Mouse (Mus musculus) 416B (cell line): ENCODE measurements around the gene Syde2.

Experiments
- DNase-seq: peaks from one replicate; pipeline ENCODE4 v3.0.0; 2011; ENCODE audit warnings: low read depth

The Syde2 gene

DNA sequence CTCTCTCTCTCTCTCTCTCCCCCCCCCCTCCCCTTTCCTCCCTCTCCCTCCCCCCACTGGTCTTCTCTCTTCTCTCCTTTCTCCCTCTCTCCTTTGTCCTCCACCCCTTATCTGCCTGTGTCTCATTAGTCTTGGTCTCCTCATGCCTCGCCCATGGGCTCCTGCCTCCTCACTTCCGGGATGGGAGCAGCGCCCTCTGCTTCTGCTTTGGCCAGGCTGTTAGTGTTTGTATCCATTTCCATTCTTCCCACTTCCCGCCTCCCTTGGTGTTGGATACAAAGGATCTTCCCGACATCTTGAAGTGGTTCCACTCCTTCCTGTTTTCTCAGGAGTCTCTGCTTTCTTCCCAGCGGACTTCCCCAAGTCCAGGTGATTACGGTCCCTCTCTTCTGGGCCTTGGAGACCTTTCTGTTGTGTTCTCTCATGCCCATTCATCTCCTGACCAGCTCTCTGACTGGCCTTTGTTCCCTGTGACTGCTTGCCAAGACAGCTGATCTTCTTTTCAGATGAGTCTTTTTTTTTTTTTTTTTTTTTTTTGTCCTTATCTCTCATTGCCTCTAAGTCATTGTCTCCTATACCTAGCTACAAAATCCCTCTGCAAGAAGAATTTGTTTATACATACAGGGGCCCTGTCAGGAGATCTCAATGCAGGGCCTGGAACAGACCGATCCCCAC lies 24.0 kb downstream of the Syde2 start:
- DNase-seq = no peak

DNA sequence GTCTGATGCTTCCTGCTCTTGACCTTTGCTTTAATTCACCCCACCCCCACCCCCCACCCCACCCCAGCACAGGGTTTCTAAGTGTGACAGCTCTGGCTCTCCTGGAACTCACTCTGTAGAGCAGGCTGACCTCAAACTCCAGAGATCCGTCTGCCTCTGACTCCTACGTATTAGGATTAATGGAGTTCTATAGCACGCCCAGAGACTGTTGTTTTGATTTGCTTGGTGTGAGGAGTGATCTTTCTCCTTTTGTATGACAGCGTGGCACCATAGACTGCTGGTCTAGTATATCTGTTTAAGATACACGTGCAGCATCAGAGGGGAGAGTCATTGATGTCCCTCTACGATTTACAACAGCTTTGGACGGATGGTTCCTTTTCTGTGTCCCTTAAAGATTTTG lies 25.8 kb downstream of the Syde2 start:
- DNase-seq = no peak

DNA sequence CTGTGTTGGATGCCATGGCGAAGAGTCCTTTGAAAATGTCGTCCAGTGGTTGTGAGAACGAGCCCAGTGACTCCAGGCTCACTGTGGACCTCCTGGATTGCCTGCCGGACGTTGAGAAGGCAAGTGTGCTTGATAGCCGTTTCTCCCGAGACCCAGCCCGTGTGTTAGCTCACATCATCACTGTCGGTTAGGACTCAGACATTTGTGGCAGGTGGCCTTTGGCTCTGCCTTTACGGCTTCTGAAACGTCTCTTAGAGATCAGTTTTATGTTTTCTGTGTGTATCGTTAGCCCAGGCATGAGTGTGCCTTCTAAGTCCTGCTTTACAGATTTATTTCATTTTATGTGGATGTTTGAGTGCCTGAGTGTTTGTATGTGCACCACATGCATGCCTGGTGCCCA lies 26.7 kb downstream of the Syde2 start:
- DNase-seq = no peak

DNA sequence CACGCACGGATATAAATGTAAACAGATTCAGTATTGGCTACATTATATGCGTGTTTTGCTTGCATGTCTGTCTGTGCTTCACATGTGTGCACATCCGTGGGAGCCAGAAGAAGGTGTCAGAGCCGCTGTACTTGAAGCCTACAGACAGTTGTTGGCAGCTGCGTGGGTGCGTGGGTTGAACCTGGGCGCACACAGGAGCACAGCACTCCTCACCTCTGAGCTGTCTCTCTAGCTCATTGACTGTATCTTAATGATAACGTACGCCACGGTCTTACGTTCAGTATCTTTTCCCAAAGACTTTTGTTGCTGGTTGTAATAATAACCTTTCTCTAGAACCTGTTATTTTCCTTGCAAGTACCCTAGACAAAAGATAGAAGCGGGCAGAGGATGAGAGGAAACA lies 29.3 kb downstream of the Syde2 start:
- no peak for DNase-seq

DNA sequence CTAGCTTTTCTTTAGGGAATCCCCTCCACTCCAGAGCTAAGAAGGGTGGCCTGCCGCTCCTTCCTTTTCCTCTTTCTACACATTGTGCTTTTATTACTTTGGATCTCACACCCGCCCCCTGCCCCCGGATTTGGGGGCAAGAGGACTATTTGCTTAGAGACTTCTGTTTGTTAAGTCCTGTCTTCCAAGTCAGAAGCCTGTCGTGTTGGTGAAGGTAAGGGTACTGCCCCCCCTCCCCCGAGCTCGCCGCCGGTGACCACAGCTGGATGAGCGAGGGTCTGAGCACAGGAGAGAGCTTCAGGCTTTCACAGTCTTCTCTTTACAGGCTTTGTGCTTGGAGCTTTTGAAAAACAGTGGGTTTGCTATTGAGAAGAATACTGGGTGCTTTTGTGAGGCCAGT lies 29.9 kb downstream of the Syde2 start:
- no peak for DNase-seq

DNA sequence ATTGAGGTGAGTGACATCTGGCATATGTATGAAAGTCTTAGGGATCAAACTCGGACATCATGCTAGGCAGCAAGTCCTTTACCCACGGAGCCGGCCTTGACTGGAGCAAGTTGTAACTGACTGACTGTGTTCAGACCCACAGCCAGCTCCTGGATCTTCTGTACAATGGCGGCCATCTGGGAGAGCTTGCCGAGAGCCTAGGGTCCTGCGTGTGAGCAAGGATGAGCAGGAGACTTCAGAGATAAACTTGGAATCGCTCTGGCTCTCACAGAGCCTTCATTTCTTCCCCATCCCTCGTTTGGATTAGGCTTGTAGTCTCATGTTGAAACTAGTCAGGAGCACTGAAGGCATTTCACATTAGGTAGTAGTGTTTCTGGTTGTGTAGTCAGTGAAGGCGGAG lies 34.6 kb downstream of the Syde2 start:
- DNase-seq = no peak

DNA sequence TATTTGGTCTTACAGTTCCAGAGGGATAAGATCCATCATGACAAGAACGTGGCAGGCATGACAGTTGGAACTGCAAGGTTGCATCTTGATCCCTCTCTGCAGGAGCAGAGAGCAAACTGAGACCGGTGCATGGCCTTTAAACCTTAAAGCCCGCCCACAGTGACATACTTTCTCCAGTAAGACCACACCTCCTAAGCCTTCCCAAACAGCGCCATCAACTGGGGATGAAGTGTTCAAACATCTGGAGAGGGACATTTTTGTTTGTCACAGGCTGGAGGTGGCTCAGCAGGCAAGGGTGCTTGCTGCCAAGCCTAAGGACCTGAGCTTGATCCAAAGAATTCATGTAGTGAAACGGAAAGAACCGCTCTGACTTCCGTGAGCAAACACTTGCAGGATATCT lies 37.1 kb downstream of the Syde2 start:
- peak; percentile 8 for DNase-seq

DNA sequence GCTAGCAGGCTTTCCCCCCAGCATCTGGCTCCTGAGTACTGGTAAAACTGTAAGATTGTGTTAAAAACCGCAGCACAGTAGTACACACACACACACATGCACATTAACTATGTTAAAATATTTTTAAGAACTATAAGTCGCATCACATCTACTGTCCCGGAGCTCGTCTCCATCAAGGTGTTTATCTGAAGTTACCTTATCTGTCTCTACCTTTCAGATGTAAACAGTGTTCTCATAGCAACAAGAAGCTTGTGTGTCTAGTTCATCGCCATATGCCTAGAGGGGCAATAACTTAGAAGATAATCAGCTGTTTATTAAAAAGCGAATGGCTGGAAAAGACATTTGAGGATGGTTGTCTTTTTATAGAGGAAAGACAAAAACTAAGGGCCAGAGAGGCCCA lies 37.8 kb downstream of the Syde2 start:
- DNase-seq = no peak

DNA sequence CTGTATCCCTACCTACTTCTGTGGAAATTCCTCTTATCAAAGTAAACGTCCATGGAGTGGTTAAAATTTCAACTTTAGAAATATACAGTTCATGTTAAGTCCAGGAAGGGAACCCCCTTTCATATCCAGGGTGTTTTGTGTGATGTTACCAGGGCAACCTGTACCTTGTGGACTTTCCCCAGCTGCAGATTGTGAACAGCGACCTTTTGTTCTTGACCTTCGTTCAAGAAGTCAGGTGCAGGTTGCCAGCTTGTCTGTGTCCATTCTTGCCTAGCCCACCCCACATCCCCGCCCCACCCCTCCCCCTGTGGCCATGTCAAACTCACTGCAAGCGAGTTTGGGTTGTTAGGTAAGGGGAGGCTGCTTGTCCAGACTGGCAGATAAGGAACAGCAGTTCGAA lies 39.4 kb downstream of the Syde2 start:
- DNase-seq = no peak

DNA sequence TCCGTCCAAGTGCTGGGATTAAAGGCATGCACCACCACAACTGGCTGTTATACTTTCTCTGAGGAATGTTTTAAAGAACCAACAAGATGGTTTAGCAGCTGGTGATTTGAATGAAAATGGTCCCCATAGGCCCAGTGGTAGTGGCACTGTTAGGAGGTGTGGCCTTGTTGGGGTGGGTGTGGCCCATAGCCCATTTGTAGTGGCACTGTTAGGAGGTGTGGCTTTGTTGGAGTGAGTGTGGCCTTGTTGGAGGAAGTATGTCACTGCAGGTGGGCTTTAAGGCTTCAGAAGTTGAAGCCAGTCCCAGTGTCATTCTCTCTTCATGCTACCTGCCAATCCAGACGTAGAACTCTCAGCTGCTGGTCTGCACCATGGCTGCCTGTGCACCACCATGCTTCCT lies 40.7 kb downstream of the Syde2 start:
- DNase-seq = no peak

DNA sequence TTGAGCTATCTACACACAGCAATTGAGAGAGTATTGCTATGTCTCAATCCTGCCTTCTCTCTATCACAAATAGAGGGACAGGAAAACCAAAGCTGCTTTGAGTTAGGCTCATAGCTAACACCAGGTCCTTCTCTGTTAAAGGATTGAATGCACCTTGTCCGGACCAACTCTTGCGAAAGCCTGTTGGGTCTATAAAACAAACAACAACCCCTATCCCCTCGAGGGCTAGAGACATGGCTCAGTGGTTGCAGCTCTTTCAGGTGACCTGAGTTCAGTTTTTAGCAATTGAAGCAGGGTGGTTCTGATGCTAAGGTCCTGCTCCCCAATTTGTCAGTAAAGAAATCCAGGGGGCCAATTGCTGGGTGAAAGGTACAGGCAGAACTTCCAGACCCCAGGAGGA lies 41.6 kb downstream of the Syde2 start:
- no peak for DNase-seq

DNA sequence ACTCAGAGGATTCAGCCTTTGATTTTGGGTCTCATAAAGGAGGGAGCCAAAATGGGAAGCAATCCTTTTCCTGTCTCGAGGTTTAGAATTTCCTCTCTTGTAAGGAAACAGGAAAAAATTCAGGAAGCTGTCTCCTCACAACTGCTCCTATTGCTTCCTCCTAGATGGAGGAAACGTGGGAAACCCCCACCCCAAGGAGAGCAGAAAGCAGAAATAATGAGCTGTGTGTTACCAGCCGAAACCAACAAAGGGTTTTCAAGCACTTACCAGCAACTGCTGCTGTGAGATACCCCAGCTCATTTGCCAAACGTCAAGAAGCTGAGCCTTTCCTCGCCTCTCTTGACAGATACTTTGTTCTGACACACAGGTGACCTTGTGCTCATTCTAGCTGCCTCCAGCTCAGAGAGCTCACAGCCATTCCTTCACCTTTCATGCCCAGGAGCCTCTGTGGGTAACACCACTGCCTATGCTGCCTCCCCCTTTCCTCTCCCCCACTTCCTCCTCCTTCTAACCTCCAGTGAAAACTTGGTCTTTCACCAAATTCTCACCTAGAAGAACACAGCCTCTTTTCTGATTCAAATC lies 42.7 kb downstream of the Syde2 start:
- no peak for DNase-seq

DNA sequence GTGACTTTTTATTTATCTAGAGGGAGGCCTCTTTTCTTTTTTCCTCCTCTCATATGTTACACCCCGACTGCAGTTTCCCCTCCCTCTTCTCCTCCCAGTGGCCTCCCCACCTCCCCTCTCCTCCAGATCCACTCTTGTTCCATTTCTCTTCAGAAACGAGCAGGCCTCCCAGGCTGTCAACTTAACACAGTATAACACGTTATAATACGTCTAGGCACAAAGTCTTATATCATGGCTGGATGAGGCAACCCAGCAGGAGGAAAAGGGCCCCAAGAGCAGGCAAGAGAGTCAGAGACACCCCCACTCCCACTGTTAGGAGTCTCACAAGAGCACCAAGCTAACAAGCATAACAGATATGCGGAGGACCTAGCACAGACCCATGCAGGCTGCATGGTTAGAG lies 45.3 kb downstream of the Syde2 start:
- DNase-seq = no peak

DNA sequence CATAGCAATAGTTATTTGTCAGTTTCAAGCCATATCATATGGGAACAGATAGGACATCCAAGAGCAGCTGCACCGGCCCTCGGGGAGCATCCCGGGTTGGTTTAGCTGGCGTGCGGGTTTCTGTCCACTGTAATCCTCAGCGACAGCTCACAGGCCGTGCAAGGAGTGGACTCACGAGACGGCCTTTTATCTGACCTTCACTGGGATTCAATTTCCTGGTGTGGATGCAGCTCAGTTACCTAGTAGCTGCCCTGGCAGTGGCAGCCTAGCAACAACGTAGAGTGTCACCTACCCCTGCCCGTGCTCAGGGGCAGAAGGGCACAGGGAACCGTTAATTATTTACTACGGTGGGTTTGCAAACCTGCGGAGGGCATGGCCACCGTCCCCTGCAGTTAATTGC lies 50.2 kb downstream of the Syde2 start:
- DNase-seq = no peak

DNA sequence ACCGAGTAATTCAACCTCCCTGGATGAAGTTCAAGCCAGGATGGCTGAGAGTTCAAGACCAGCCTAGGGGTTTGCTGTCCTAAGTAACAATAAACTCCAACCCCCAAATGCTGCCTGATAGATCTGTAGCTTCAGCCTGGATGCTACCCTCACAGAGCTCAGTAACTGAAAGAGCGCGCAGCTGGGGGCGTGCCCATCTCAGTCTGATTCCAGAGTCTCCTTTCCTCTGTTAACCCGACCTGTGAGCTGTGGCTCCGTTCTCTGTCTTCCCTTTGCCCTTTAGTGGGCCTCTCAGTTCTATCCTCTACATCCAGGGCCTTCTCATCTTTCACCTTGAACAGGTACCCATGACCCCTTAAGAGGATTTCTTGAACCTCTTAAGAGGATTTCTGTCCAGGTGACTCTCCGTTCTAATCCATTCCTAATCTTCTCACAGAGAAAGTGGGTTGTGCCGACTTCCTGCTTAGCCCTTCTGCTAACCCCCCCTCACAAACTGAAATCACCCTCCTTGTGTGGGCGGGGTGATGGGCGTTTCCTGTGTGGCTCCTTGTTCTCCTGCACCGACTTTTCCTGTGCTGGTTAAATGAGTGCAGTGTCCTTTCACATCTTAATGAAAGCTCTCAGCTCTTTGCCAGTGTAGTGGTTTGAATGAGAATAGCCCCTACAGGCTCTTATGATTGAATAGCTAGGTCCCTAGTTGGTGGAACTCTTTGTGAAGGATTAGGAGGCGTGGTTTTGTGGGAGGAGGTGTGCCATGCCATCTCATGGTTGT lies 51.6 kb downstream of the Syde2 start:
- no peak for DNase-seq

DNA sequence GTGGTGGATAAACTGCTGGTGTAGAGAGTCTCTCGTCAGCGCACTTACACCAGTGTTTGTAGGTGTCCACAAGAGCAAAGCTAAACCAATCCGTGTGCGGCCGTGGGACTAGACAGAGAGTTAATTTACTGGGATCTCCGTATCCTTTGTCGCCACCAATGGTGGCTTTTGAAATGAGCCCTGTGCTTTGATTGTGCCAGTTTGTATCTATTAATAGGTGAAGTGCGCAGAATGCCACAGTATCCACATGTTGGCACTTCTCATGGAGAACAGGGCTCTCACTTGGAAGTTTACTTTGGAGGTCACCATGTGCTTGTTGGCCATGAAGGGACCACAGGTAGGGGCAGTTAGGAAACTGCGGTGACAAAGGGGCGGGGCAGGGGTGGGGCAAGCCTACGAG lies 53.7 kb downstream of the Syde2 start:
- DNase-seq = no peak

DNA sequence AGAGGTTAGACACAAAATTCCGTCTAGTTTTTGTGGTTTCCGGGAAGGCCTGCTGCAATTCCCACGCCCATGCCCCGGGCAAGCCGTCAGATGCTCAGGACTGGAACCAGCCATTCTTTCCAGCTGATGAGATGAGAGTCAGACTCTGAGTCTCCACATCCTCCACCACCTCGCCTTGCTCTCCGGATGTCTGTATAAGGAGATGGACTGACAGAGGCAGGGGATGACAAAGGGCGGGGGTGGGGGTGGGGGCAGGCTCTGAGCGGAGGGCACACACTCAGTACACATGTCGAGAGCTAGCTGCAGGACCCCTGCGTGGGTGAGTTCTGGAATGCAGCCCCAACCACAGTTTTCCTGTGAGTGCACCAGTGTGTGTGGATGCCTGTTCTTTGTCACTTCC lies 57.3 kb downstream of the Syde2 start:
- DNase-seq = no peak

DNA sequence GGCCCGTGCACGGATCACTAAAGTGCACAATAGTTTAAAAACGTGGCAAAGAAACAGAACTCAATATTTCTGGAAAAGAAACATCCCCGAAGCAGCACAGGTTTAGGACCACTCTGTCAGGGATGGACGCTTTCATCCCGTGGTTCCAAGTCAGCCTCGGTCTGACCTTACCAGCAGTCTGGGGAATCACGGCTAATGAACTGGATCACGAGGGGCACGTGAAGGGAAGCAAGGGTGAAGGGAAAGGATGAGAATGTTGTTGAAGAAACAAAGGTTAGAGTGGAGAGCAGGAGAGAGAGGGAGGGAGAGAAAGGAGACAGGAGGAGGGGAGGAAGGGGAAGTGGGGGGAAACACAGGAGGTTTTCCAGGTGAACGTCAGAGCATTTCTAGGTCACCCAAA lies 58.4 kb downstream of the Syde2 start:
- DNase-seq = no peak

DNA sequence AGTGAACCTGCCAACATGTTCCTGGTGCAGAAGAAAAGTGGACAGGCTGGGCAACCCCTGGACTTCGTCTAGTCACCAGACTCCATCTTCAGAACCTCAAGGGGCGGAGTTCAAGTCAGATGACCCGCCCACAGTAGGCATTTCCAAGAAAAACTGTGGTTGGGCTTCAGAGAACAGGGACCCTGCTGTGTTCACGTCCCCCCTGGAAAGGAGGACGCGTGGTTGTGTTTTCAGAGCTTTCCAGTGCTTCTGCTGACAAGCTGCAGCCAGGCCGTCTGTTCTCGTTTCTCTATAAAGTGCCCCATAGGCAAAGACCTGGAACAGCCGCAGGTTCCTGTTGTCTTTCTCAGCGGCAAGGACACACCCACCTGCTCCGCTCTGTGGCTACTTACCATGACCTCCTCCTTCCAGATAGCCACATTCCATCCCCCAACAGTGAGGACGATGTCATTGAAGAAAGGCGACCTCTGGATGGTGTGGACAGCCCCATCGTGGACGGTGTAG lies 60.1 kb downstream of the Syde2 start:
- DNase-seq = peak; percentile 33

DNA sequence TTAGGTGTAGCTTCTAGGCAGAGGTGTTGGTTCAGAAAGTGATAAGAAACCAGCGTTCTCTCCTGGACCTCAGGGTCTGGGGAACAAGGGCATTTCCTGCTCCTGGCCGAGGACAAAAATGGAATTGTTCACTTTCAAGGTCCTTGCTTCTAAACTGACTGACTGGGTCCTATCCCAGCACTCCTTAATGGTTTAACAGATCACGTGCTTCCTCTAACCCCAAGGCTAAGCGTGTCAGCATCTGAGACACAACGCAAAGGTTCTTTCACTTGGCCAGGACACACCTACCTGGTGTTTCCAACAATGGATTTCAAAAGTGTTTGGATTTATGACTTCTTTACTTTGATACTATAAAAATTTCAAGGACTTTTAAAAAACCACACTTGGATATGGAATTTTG lies 62.3 kb downstream of the Syde2 start:
- no peak for DNase-seq

DNA sequence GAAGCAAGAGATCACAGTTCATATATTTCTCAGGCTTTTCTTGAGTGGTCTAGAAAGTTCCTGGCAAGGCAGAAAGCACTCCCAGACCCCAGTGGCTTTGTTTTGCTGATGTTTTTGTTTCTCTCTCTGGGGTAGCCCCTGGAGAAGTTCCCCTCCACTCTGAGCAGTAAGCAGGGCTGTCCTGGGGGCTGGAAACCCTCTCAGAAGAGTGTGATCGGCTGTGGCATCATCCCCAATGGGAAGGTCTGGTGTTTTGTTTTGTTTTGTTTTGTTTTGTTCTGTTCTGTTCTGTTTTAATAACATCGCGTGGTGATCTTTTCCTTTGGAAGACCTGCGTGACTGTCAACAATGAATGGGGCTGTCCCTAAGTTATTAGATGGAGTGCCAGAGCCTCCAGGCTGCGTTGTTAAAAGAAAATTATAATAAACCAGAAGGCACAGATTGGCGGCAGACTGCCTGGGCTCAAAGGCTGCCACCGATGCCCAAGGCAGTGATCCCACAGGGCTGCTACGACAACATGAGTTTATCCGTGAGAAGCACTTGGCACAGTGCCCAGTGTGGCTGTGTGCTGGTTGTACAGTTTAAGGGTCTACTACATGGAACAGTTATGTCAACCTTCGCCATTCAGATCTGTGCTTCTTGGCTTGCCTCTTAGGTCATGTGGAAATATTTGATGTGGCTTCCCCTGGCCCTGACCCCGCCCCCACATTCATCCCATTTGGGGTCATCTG lies 63.8 kb downstream of the Syde2 start:
- no peak for DNase-seq

DNA sequence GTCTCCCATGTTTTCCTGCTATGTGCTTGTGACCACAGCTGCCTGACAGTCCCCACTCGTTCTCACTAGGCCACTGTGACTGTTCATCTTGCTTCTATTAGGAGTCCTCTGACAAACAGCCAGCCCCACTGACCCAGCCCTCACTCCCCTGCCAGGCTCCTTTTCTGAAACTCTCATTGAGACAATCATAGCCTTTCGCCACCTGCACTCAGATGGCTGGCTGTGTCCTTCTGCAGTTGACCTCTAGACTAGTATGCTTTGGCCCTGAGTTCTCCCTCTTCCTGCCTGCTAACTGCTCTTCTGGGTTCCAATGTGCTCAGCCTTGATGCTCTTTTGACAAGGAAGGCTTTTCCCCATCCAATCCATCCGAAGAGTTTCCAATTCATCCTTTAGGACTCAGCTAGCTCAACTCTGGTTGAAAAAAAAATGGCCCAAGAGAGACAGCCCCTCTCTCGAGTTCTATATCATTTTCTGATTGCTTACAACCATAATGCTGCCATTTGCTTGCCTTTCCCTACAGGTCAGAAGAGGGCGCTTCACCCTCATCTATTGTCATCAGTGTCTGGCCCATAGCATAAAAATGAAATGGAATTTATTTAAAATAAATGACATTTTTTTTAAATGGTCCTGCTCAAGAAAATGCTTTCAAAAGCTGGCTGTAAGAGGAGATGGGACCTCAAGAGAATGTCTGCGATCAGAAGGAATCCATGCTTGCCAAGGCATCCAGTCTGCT lies 65.6 kb downstream of the Syde2 start:
- DNase-seq = peak; percentile 19
